Mouse (Mus musculus) midbrain, embryonic 12.5 days (tissue): ENCODE results near the gene Vps4b. TPM values are rescaled to one million over a fixed set of nuclear protein-coding genes. Genes with fewer than 3 reads are reported as not detected.

Source experiments
- ATAC-seq: fragments of 200-750 bp; cut with Nextera tagmentation; 2 replicates; pipeline ENCODE4 v1.8.0; 2017; ENCODE audit warnings: low read depth, moderate TSS enrichment, moderate library complexity; ENCODE audit not compliant: low FRiP score
- H3K27ac ChIP-seq: fragments of 300-500 bp; sonication (generic); replicated peaks from 2 replicates; pipeline ENCODE4 v1.5.1; 2016; ENCODE audit warnings: mild to moderate bottlenecking
- H3K27me3 ChIP-seq: fragments of 300-500 bp; sonication (generic); 2 replicates; pipeline ENCODE4 v1.6.1; 2016; ENCODE audit warnings: mild to moderate bottlenecking
- H3K36me3 ChIP-seq: fragments of 300-500 bp; sonication (generic); 2 replicates; pipeline ENCODE4 v1.6.1; 2016
- H3K4me1 ChIP-seq: fragments of 300-500 bp; sonication (generic); 2 replicates; pipeline ENCODE4 v1.6.1; 2016
- H3K4me2 ChIP-seq: fragments of 300-500 bp; sonication (generic); replicated peaks from 2 replicates; pipeline ENCODE4 v1.6.1; 2016; ENCODE audit warnings: mild to moderate bottlenecking, moderate library complexity
- H3K4me3 ChIP-seq: fragments of 300-500 bp; sonication (generic); 2 replicates; pipeline ENCODE4 v1.5.1; 2016; ENCODE audit warnings: mild to moderate bottlenecking
- H3K9ac ChIP-seq: fragments of 300-500 bp; sonication (generic); replicated peaks from 2 replicates; pipeline ENCODE4 v1.6.1; 2016; ENCODE audit warnings: mild to moderate bottlenecking, moderate library complexity
- H3K9me3 ChIP-seq: fragments of 300-500 bp; sonication (generic); 2 replicates; pipeline ENCODE4 v1.6.1; 2016; ENCODE audit warnings: mild to moderate bottlenecking
- WGBS: fragments of 180-500 bp; shearing (Covaris S2); methylation state at CpG from one replicate; pipeline ENCODE4 v1.1.7; 2016; 5-methylcytosine and 5-hydroxymethylcytosine counted together
- polyA plus RNA-seq: library from polyadenylated mRNA; unstranded; fragments of >200 nt; fragmentation: Nextera tagmentation; extraction: Ambion mirVana; gene quantifications from 2 replicates; pipeline ENCODE4 v1.2.1, GENCODE M21; 2016

Vps4b gene
- polyA plus RNA-seq, 1 experiment from 2014 or later = 61.2 TPM

DNA sequence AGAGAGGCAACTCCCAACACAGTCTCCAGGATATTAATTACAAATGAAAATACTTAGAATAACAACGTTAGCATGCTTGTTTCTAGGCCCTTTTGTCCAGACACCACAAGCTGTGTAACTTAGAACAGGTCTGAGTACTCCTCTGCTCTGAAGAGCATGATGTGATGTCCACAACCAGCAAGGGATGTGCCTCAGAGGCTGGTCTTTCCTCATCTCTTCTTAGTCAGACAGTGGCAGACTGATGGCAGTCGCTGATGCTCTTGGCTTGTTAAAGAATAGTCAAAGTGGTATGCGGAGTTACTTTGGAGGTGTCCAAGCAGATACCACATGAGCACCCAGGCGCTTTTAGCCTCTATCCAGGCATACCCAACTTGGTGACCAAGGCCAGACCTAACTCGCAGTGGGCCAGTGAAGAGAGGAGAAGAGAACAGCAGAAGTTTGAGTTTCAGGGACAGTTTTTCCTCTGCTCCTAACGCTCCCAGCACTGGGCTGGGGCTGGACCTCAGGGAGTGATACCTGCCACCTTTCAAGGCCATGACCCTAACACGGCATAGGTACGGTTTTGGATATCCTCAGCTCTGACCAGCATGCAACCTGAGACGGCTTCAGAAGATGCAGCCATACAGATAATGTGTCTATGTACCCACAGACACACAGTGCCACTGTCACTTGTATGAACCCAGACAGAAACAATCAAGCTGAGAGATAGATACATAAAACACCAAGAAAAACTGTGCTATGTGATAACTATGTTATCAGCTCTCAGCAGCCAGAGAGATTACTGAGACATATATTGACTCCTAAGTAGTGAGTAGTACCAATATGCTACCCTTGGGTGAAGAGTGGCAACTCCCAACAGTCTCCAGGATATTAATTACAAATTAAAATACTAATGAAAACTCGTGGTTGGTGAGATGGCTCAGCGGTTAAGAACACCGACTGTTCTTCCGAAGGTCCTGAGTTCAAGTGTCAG, 81.1 kb downstream of the Vps4b start:
- Histone ChIP-seq H3K4me3 (no peak overlapping the region), H3K4me2 (peak overlapping the region; percentile 81), H3K4me1 (peaks cover 21% of the 10 kb centered on the region)

DNA sequence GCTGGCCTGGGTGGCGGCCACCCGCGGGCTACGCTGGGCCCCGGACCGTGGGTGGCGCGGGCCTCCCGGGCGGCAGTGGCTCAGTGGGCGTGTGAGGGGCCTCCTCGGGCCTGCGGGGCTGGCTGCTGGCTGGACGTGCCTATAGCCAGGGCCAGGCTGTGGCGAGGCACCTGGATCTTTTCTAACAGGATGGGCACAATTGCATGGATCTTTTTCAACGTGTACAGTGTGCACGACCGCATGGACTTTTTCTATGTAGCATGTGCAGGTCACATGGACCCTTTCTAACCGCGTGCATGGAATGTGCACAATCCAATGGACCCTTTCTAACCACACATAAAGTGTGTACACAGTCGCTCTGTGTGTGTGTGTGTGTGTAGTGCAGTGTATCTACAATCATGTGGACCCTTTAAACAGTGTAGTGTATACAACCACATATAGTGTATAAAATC, 82.0 kb downstream of the Vps4b start:
- 4% methylated on average over 21 of the region's 21 CpGs for WGBS
- H3K4me3 ChIP-seq = peak overlapping the region; percentile 77

More for the DNA sequence above, 81.1 kb downstream of the Vps4b start:
- Histone ChIP-seq H3K9me3 (no peaks in the 10 kb centered on the region), H3K27me3 (peaks cover 25% of the 10 kb centered on the region), H3K27ac (no peak overlapping the region), H3K9ac (no peak overlapping the region), H3K36me3 (no peaks in the 10 kb centered on the region)
- WGBS = 88% methylated on average over 13 of the region's 13 CpGs
- ATAC-seq = no peak

More for the DNA sequence above, 82.0 kb downstream of the Vps4b start:
- Histone ChIP-seq H3K4me1 (peaks cover 21% of the 10 kb centered on the region), H3K27me3 (peaks cover 25% of the 10 kb centered on the region), H3K9ac (peak overlapping the region; percentile 89), H3K4me2 (peak overlapping the region; percentile 81), H3K9me3 (no peaks in the 10 kb centered on the region), H3K27ac (peak overlapping the region; percentile 86), H3K36me3 (no peaks in the 10 kb centered on the region)
- peak; percentile 82 for ATAC-seq

Other genes with a start within 250 kb of the Vps4b start
- gene Bcl2, start 82.5 kb downstream of the Vps4b start, polyA plus RNA-seq = 11.1 and 11.3 TPM in 2 replicates
- 9.5 and 9.7 TPM in 2 replicates for gene Kdsr, start 37.0 kb downstream of the Vps4b start, polyA plus RNA-seq
- not detected in 2 replicates for gene Serpinb5, start 64.4 kb upstream of the Vps4b start, polyA plus RNA-seq
- not detected in 2 replicates for gene Serpinb12, start 137.7 kb upstream of the Vps4b start, polyA plus RNA-seq
- not detected in 2 replicates for gene Serpinb13, start 184.3 kb upstream of the Vps4b start, polyA plus RNA-seq